Mouse (Mus musculus) thymus, postnatal 10 days (tissue): ENCODE results near the gene Smg1.
"Not testable (repeated sequence)": the region's sequence is repeated elsewhere in the genome, so short reads cannot be mapped to it uniquely, and the experiment has no call there.

ENCODE experiments used
- DNase-seq, 2 experiments: peaks; one replicate each; pipeline ENCODE4 v3.0.0; 2021; ENCODE audit warnings: low spot score in 2 of 2

Smg1 gene

GRCm38 (mm10) chr7:118249563-118249962 lies 6.1 kb upstream of the Smg1 start:
- no peak for DNase-seq

- no peak for DNase-seq
These were observed 4.6 kb upstream of the Smg1 start for GRCm38 (mm10) chr7:118248069-118248468.

GRCm38 (mm10) chr7:118245260-118245659 lies 1.8 kb upstream of the Smg1 start:
- DNase-seq: no peak

- no peak for DNase-seq
These were observed 508 bp downstream of the Smg1 start for GRCm38 (mm10) chr7:118242911-118243412.

GRCm38 (mm10) chr7:118242309-118242708 lies 1.2 kb downstream of the Smg1 start:
- DNase-seq: no peak

GRCm38 (mm10) chr7:118240402-118240801 lies 3.1 kb downstream of the Smg1 start:
- no peak for DNase-seq

GRCm38 (mm10) chr7:118239996-118240395 lies 3.5 kb downstream of the Smg1 start:
- no peak for DNase-seq

GRCm38 (mm10) chr7:118236949-118237348 lies 6.5 kb downstream of the Smg1 start:
- no peak for DNase-seq

GRCm38 (mm10) chr7:118234236-118234635 lies 9.2 kb downstream of the Smg1 start:
- DNase-seq: no peak

- DNase-seq: no peak
These were observed 10.9 kb downstream of the Smg1 start for GRCm38 (mm10) chr7:118232613-118233012.

GRCm38 (mm10) chr7:118219777-118220176 lies 23.7 kb downstream of the Smg1 start:
- no peak for DNase-seq

- no peak for DNase-seq
These were observed 37.1 kb downstream of the Smg1 start for GRCm38 (mm10) chr7:118206396-118206795.

GRCm38 (mm10) chr7:118195756-118196155 lies 47.7 kb downstream of the Smg1 start:
- DNase-seq: no peak

- no peak for DNase-seq
These were observed 57.6 kb downstream of the Smg1 start for GRCm38 (mm10) chr7:118185878-118186277.

- no peak for DNase-seq
These were observed 58.9 kb downstream of the Smg1 start for GRCm38 (mm10) chr7:118184604-118185003.

- no peak for DNase-seq
These were observed 62.3 kb downstream of the Smg1 start for GRCm38 (mm10) chr7:118181123-118181522.

- no peak for DNase-seq
These were observed 63.7 kb downstream of the Smg1 start for GRCm38 (mm10) chr7:118179782-118180181.

GRCm38 (mm10) chr7:118175821-118176355 lies 67.6 kb downstream of the Smg1 start:
- no peak for DNase-seq

GRCm38 (mm10) chr7:118170125-118170524 lies 73.3 kb downstream of the Smg1 start:
- DNase-seq: not testable (repeated sequence)

- no peak for DNase-seq
These were observed 80.5 kb downstream of the Smg1 start for GRCm38 (mm10) chr7:118163006-118163405.

GRCm38 (mm10) chr7:118160121-118160520 lies 83.3 kb downstream of the Smg1 start:
- no peak for DNase-seq

- DNase-seq: no peak
These were observed 87.0 kb downstream of the Smg1 start for GRCm38 (mm10) chr7:118156461-118156860.

GRCm38 (mm10) chr7:118154150-118154549 lies 89.3 kb downstream of the Smg1 start:
- no peak for DNase-seq

- no peak for DNase-seq
These were observed 99.9 kb downstream of the Smg1 start for GRCm38 (mm10) chr7:118143602-118144001.
